Mouse (Mus musculus) spleen, adult 2 months (tissue): Measurements from ENCODE around the gene Sec63.

ENCODE experiments used
- CTCF ChIP-seq: fragments of 200-500 bp; IDR thresholded peaks from 2 replicates; pipeline ENCODE4 v1.5.1; 2011; ENCODE audit warnings: mild to moderate bottlenecking, inconsistent platforms; ENCODE audit not compliant: insufficient read depth, insufficient read length, insufficient replicate concordance; ENCODE audit errors: extremely low read depth
- POLR2A ChIP-seq: fragments of 200-500 bp; IDR thresholded peaks from 2 replicates; pipeline ENCODE4 v1.6.1; 2011; ENCODE audit warnings: low read depth, low read length, inconsistent platforms

- TF ChIP-seq CTCF (no peak), POLR2A (no peak)
Measured at GRCm38 (mm10) chr10:42765344-42765743, 4.0 kb downstream of the Sec63 start.
